Mouse (Mus musculus) heart, embryonic 14.5 days (tissue): ENCODE measurements around the gene Gja1. TPM values are rescaled to one million over a fixed set of nuclear protein-coding genes. Genes with fewer than 3 reads are reported as not detected.
A peak's percentile ranks its signal among the peaks of the same experiment; 100 is the strongest.

Source experiments
- ATAC-seq: fragments of 200-750 bp; cut with Nextera tagmentation; 2 replicates; pipeline ENCODE4 v1.8.0; 2017; ENCODE audit warnings: low read depth, moderate TSS enrichment; ENCODE audit not compliant: insufficient number of reproducible peaks, insufficient read depth, low FRiP score
- H3K27ac ChIP-seq, 2 experiments: fragments of 200-500 bp in 1 of 2; fragments of 300-500 bp in 1 of 2; sonication (generic) in 1 of 2; replicated peaks in 1 of 2; 2 replicates each; pipeline ENCODE4 v1.5.1; 2012 to 2014; ENCODE audit warnings: low read depth in 2 of 2, low read length in 2 of 2, control low read depth in 1 of 2, mild to moderate bottlenecking in 1 of 2, mixed read lengths in 1 of 2; ENCODE audit not compliant: control insufficient read depth in 1 of 2, insufficient read depth in 1 of 2
- H3K27me3 ChIP-seq: fragments of 300-500 bp; sonication (generic); 2 replicates; pipeline ENCODE4 v1.6.1; 2014; ENCODE audit warnings: mild to moderate bottlenecking, low read length, control low read depth; ENCODE audit not compliant: control insufficient read depth, insufficient read depth
- H3K36me3 ChIP-seq: fragments of 300-500 bp; sonication (generic); 2 replicates; pipeline ENCODE4 v1.6.1; 2014; ENCODE audit warnings: mild to moderate bottlenecking, control low read depth, low read length, mixed read lengths; ENCODE audit not compliant: control insufficient read depth, insufficient read depth
- H3K4me1 ChIP-seq, 2 experiments: fragments of 200-500 bp in 1 of 2; fragments of 300-500 bp in 1 of 2; sonication (generic) in 1 of 2; 2 replicates each; pipeline ENCODE4 v1.6.1; 2012 to 2014; ENCODE audit warnings: low read length in 2 of 2, control low read depth in 1 of 2, mixed read lengths in 1 of 2; ENCODE audit not compliant: control insufficient read depth in 2 of 2, insufficient read depth in 2 of 2
- H3K4me2 ChIP-seq: fragments of 300-500 bp; sonication (generic); 2 replicates; pipeline ENCODE4 v1.6.1; 2014; ENCODE audit warnings: mild to moderate bottlenecking, low read length
- H3K4me3 ChIP-seq, 2 experiments: fragments of 200-500 bp in 1 of 2; fragments of 300-500 bp in 1 of 2; sonication (generic) in 1 of 2; 2 replicates each; pipeline ENCODE4 v1.5.1; 2012 to 2014; ENCODE audit warnings: low read length in 2 of 2, mild to moderate bottlenecking in 2 of 2, control low read depth in 1 of 2, low read depth in 1 of 2, moderate library complexity in 1 of 2; ENCODE audit not compliant: control insufficient read depth in 1 of 2, insufficient read depth in 1 of 2
- H3K9ac ChIP-seq: fragments of 300-500 bp; sonication (generic); 2 replicates; pipeline ENCODE4 v1.6.1; 2014; ENCODE audit warnings: mild to moderate bottlenecking, low read length
- H3K9me3 ChIP-seq: fragments of 300-500 bp; sonication (generic); 2 replicates; pipeline ENCODE4 v1.6.1; 2016; ENCODE audit warnings: low read length, control low read depth; ENCODE audit not compliant: control insufficient read depth
- WGBS: fragments of 180-500 bp; shearing (Covaris S2); extraction: QIAGEN DNeasy Blood & Tissue Kit; methylation state at CpG from one replicate; pipeline ENCODE4 v1.1.7; 2014; 5-methylcytosine and 5-hydroxymethylcytosine counted together
- polyA plus RNA-seq: library from polyadenylated mRNA; unstranded; fragments of >200 nt; fragmentation: Nextera tagmentation; extraction: Ambion mirVana; gene quantifications from 2 replicates; pipeline ENCODE4 v1.2.1, GENCODE M21; 2014

Gja1 gene
- polyA plus RNA-seq, 1 experiment from 2014 or later, result 478 TPM

- ATAC-seq, result no peak
- 56% methylated on average over 11 of the region's 11 CpGs for WGBS
These were observed 60.2 kb downstream of the Gja1 start for GRCm38 (mm10) chr10:56437290-56437689.

GRCm38 (mm10) chr10:56439638-56440037 lies 62.5 kb downstream of the Gja1 start:
- H3K27ac ChIP-seq, result peak overlapping the region; percentile 24 to 26; a peak in 2 of 4 replicates
- no peaks in the 10 kb centered on the region for H3K27me3 ChIP-seq
- no peak for ATAC-seq
- H3K4me1 ChIP-seq, result peaks cover 0 to 2% of the 10 kb centered on the region in 2 experiments; a peak in 3 of 4 replicates
- H3K4me3 ChIP-seq, result no peak overlapping the region
- H3K4me2 ChIP-seq, result no peak overlapping the region
- no peaks in the 10 kb centered on the region for H3K36me3 ChIP-seq
- H3K9me3 ChIP-seq, result no peaks in the 10 kb centered on the region
- no peak overlapping the region for H3K9ac ChIP-seq
- 58% methylated on average over 4 of the region's 4 CpGs for whole genome bisulfite sequencing

More at GRCm38 (mm10) chr10:56437290-56437689, 60.2 kb downstream of the Gja1 start:
- H3K27ac ChIP-seq, result no peak overlapping the region
- H3K36me3 ChIP-seq, result no peaks in the 10 kb centered on the region
- H3K4me1 ChIP-seq, result peaks cover 2 to 4% of the 10 kb centered on the region in 2 experiments
- no peaks in the 10 kb centered on the region for H3K27me3 ChIP-seq
- H3K4me2 ChIP-seq, result no peak overlapping the region
- H3K4me3 ChIP-seq, result no peak overlapping the region
- H3K9me3 ChIP-seq, result no peaks in the 10 kb centered on the region
- H3K9ac ChIP-seq, result no peak overlapping the region

GRCm38 (mm10) chr10:56444457-56444856 lies 67.3 kb downstream of the Gja1 start:
- Histone ChIP-seq H3K9me3 (no peaks in the 10 kb centered on the region), H3K4me2 (no peak overlapping the region), H3K9ac (no peak overlapping the region), H3K27me3 (no peaks in the 10 kb centered on the region), H3K36me3 (no peaks in the 10 kb centered on the region), H3K27ac (no peak overlapping the region), H3K4me3 (no peak overlapping the region), H3K4me1 (peaks cover 0 to 2% of the 10 kb centered on the region in 2 experiments; a peak in 3 of 4 replicates)
- ATAC-seq, result no peak
- 70% methylated on average over 2 of the region's 2 CpGs for WGBS

- Histone ChIP-seq H3K27me3 (no peaks in the 10 kb centered on the region), H3K4me1 (no peaks in the 10 kb centered on the region), H3K9ac (no peak overlapping the region), H3K36me3 (no peaks in the 10 kb centered on the region), H3K4me2 (no peak overlapping the region), H3K9me3 (no peaks in the 10 kb centered on the region), H3K4me3 (no peak overlapping the region), H3K27ac (no peak overlapping the region)
- no peak for ATAC-seq
- 44% methylated on average over 4 of the region's 4 CpGs for WGBS
These were observed 71.9 kb downstream of the Gja1 start for GRCm38 (mm10) chr10:56449030-56449429.

Other genes starting within 250 kb of the Gja1 start
- gene Tbc1d32, start 148.6 kb upstream of the Gja1 start, polyA plus RNA-seq, result 2.0 and 2.7 TPM in 2 replicates